Mouse (Mus musculus): ENCODE results near the gene Creb1. TPM values are rescaled to one million over a fixed set of nuclear protein-coding genes. Genes with fewer than 3 reads are reported as not detected.

Creb1 gene
- polyA plus RNA-seq (2014; fragmentation: Illumina TruSeq; extraction: RNeasy Lipid Tissue Mini Kit (QIAGEN cat#74804); ENCODE audit: low replicate concordance), result 47.0 TPM

DNA sequence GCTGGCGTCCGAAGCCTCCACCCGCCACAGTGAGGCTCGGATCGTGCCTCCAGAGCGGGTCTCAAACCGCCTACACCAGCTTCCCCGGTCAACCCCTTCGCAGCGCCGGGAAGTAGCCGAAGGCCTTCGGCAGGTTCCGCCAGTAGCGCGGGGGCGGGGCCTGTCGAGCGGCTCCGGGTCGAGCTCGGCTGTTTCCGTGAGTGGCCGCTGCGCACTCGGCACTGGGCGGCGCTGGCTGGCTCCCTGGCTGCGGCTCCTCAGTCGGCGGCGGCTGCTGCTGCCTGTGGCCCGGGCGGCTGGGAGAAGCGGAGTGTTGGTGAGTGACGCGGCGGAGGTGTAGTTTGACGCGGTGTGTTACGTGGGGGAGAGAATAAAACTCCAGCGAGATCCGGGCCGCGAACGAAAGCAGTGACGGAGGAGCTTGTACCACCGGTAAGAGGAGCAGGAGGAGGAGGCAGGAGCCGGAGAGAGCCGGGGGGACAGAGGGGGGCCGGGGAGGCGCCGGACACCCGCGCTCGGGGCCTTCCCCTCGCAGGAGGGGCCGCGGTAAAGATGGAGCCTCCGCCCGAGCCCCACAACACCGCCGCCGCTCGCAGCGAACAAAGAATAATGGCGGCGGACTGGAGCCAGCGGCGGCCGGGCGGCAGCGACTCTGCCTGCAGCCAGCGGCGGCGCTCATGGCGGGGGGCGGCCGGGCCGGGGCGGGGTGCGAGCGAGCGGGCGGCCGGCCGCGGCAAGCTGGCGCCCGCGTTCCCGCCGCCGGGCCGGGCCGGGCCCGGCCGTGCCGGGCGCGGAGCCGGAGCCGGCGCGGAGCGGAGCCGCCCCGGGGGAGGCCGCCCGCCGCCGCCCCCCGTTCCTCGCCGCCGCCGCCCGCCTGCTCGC lies at the start of gene Creb1:
Creb1 (plus strand) TSS at position 57 of the 882 bp plus-strand sequence.

GRCm38 (mm10) chr1:64616881-64617714 lies 84.7 kb downstream of the Creb1 start, which contains the start of gene Mettl21a:
Gene Mettl21a, minus strand, starts transcription at chr1:64617242.

Other genes with a start within 250 kb of the Creb1 start
- gene Mettl21a, start 84.6 kb downstream of the Creb1 start, polyA plus RNA-seq (2014; fragmentation: Illumina TruSeq; extraction: RNeasy Lipid Tissue Mini Kit (QIAGEN cat#74804); ENCODE audit: low replicate concordance), result 6.3 TPM
- gene Ccnyl1, start 157.8 kb downstream of the Creb1 start, polyA plus RNA-seq (2014; fragmentation: Illumina TruSeq; extraction: RNeasy Lipid Tissue Mini Kit (QIAGEN cat#74804); ENCODE audit: low replicate concordance), result 55.0 TPM
- gene Fzd5, start 205.1 kb downstream of the Creb1 start, polyA plus RNA-seq (2014; fragmentation: Illumina TruSeq; extraction: RNeasy Lipid Tissue Mini Kit (QIAGEN cat#74804); ENCODE audit: low replicate concordance), result 33.9 TPM

All from small intestine, adult 10 weeks (tissue).